Mouse (Mus musculus): Measurements from ENCODE around the gene Med24.

Med24 gene

DNA sequence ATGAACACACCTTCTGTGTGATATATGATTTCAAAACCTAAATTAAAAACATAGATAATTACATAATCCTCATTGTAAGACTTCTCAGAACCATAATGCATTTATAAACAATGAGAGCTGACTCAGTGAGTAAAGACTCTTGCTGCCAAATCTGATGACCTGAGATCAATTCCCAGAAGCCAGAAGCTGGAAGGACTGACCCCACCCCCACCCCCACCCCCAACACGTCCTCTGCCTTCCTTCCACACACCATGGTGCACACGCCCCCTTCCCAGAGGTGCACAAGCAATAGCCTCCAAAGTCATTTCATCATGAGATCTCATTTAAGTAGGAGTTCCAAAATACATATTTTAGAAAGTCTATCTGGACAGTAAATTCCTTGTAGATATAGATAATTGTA is 8.5 kb downstream of the Med24 start:
- no peak for DNase-seq

DNA sequence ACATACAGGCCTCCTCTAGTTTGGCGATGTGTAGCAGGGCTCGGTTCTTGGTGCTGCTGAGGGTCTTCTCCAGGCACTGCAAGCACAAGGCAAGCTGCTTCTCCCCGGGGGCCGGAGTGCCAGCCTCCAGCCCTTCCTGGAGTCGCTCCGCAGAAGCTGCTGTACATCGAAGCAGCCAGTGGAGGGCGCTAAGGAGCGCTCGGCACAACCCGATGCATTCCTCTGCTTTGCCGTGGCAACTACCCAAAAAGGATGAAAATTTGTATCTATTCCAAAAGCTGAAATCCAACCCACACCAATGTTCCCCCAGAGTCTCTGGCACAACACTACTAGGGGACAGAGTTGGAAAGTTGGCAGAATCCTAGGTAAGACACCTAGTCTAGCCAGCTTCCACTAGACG is 11.3 kb downstream of the Med24 start:
- peak; percentile 80 for DNase-seq

- no peak for DNase-seq
Measured at GRCm38 (mm10) chr11:98715946-98716345, 13.3 kb downstream of the Med24 start.

DNA sequence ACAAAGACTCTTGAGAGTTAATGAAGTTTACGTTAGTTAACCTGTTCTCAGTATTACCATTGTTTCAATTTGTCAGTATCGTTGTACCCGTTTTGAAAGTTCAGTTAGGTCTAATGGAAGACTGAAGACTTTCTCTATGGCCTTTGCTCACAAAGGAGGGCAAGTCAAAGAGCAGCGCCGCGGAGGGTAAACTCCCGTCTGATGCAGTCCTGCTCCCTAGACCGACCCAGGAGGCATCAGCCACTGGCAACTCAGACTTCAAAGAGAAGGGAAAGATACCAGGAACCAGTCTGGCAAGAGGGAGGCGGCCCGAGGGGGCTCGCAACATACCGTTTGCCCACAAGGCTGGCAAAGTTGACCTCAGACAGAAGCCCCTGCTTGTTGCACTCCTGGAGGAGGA is 15.5 kb downstream of the Med24 start:
- DNase-seq = no peak

DNA sequence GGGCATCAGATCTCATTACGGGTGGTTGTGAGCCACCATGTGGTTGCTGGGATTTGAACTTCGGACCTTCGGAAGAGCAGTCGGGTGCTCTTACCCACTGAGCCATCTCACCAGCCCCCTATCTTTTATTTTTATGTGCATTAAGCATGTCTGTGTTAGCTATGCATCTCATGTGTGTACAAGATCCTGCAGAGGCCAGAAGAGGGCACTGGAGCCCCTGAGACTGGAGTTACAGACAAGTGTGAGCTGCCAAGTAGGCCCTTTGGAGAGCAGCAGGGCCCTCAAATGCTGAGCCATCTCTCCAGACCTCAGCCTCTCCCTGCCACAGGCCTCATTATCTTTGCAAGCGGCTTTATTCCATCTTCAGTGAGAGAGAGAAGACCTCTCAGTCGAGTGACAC is 17.2 kb downstream of the Med24 start:
- peak; percentile 40 for DNase-seq

GRCm38 (mm10) chr11:98711046-98711434 is 18.2 kb downstream of the Med24 start:
- no peak for DNase-seq

GRCm38 (mm10) chr11:98710416-98711045 is 18.7 kb downstream of the Med24 start:
- peak; percentile 90 for DNase-seq

DNA sequence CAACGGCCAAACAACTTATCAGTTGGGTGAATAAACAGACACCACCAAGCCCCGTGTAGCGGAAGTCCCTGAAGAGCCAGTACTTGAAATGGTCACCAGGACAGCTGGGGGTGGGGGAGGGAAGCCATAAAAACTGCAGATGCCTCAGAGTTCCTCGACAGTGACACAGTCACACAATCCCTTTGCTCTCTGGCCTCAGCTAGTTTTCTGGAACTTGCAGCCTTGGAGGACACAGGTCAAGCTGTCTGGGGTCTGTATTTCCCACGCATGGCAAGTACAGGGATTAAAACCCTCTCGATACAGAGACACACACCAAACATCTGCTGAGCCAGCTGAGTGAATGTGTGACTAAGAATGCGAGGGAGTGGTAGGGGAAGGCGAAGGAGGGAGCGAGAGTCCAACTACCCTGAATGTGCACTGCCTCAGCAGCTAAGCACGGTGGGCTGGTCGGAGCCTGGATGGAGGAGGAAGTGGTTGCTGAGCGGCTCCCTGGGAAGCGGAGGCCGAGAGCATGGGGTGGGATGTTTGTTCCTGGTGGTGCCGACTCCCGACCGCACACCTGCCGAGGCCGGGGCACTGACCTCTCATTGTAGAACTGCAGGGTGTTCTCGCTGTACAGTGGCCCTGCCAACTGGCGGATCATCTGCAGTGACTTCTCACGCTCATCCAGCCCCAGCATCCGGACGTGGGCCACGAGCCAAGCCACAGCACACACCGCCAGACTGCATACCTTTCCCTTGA is 20.1 kb downstream of the Med24 start:
- DNase-seq = peak; percentile 44

DNA sequence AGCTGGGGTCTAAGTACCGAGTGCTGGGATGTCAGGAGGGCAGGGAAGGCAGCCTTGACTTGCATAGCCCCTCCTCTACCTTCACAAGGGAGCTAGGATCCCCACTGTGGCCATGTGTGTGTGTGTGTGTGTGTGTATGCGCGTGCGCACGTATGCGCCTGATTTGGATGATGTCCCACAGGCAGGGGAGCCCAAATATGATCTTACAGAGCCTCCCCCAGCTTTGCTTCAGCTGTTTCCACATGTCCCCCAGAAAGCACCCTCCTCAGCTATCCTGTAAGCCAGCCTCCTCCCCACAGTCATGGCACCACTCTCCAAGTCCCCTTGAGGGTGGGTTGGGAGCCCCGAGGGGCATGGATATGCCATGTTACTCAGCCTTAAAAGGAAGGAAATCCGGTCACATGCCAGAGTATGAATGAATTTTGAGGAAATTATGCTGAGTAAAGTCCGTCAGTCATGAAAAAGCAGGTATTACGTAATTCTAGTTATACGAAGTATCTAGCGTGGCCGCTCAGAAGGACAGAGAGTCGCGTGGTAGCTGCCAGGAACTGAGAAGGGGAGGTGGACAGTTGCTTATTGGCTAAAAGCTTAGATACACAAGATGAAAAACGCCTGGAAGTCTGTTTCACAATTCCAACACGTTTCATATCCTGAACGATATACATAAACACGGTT is 20.8 kb downstream of the Med24 start:
- DNase-seq = peak; percentile 55

DNA sequence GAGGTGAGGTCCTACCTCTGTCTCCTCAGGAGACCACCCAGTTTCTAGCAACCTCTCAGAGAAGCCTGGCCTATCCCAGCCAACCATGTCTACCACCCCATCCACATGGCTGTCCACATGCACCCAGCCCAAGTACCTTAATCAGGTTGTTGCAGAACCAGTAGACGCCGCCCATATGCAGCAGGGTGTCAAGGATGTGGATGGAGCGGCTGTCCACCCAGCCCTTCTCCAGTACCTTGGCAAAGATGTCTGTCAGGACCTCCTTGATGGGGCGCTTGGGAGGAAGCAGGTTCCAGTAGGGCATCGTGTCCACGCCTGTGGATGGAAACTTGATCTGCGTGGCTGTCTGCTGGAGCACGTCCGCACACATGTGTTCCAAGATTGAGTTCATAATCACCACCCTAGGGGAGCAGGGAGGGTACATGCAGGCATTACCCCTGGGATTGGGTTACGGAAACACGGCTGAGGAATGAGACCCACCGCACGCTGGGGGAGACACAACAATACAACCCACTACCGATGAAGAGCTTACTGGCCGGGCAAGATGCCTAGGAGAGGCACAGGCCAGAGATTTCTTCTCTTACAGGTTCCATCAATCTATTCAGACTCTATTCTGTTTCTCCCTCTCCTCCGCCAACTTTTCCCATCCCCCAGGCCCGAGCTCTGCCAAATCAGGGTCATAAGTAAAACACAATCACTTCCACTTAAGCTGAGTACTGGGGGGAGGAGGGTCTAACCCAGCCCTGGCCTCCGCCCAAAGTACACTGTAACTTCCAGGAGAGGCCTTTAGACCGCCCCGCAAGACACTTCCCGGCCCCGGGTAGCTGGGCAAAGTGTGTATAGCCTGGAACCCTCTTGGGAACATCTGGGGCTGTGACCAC is 21.6 kb downstream of the Med24 start:
- peak; percentile 75 for DNase-seq

GRCm38 (mm10) chr11:98705021-98705420 is 24.2 kb downstream of the Med24 start:
- no peak for DNase-seq

GRCm38 (mm10) chr11:98702323-98702722 is 26.9 kb downstream of the Med24 start:
- DNase-seq = no peak

- no peak for DNase-seq
Measured at GRCm38 (mm10) chr11:98701213-98701670, 28.0 kb downstream of the Med24 start, which contains the start of gene Csf3. Gene Csf3, plus strand, starts transcription at chr11:98701263.

- peak; percentile 88 for DNase-seq
Measured at GRCm38 (mm10) chr11:98699911-98700310, 29.3 kb downstream of the Med24 start.

GRCm38 (mm10) chr11:98698849-98699640 is 30.2 kb downstream of the Med24 start:
- DNase-seq = no peak

GRCm38 (mm10) chr11:98697225-98697624 is 32.0 kb downstream of the Med24 start:
- DNase-seq = no peak

DNA sequence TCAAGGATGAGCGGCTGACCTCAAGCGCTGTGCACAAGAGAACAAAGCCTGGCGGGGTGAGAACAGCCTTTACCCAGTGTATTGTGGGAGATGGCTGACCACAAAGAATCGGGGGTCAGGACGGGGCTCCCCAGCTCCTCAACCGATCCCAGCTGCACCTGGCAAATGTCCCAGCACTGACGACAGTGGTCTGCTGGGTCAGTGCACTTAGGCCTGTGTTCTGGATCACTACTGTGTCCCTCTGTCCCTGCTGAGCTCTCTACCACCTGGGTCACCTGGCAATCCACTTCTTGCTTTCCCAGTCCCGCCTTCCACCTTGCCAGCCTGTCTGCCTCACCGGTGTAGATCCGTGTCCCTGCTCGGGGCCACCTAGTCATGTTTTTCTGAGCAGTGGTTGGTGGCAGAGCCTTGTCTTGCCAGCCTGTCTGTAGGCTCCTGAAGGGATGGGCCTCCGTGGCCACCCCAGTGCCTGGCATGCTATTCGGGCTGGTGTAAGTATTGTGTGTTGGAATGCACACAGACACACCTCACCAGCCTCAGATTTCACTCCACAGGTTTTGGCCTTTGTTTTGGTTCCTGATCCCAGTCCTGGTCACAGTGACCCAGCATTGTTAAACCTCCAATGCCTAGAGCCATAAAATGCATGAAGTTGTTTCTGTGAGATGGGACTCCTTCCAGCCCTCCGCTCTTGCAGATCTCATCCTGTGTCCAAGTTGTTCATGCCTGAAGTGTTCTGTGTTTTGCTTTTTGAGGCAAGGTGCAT is 32.6 kb downstream of the Med24 start:
- DNase-seq = no peak

GRCm38 (mm10) chr11:98695408-98695807 is 33.8 kb downstream of the Med24 start:
- no peak for DNase-seq

GRCm38 (mm10) chr11:98694301-98694700 is 34.9 kb downstream of the Med24 start:
- no peak for DNase-seq

- no peak for DNase-seq
Measured at GRCm38 (mm10) chr11:98693746-98694145, 35.5 kb downstream of the Med24 start.

- DNase-seq = no peak
Measured at GRCm38 (mm10) chr11:98693201-98693600, 36.0 kb downstream of the Med24 start.
